Mouse (Mus musculus): ENCODE data around the gene Gm42715.
A peak's percentile ranks its signal among the peaks of the same experiment; 100 is the strongest.
"Not testable (repeated sequence)": the region's sequence is repeated elsewhere in the genome, so short reads cannot be mapped to it uniquely, and the experiment has no call there.

Gene Gm42715

GRCm38 (mm10) chr7:127519284-127519683 is at the start of gene Gm42715:
Gene Gm42715, plus strand, starts transcription at chr7:127519584.
- no peak for DNase-seq (ENCODE audit: low read depth, low spot score)

- peak; percentile 22 for DNase-seq (ENCODE audit: low read depth, low spot score)
These were observed 49.2 kb upstream of the Gm42715 start for GRCm38 (mm10) chr7:127470011-127470715.

GRCm38 (mm10) chr7:127470743-127471645 is 48.4 kb upstream of the Gm42715 start:
- DNase-seq (ENCODE audit: low read depth, low spot score) = peak; percentile 97

- DNase-seq (ENCODE audit: low read depth, low spot score) = no peak
These were observed 47.8 kb upstream of the Gm42715 start for GRCm38 (mm10) chr7:127471646-127472010.

GRCm38 (mm10) chr7:127472060-127472459 is 47.3 kb upstream of the Gm42715 start:
- no peak for DNase-seq (ENCODE audit: low read depth, low spot score)

GRCm38 (mm10) chr7:127473705-127474104 is 45.7 kb upstream of the Gm42715 start:
- DNase-seq (ENCODE audit: low read depth, low spot score) = no peak

- no peak for DNase-seq (ENCODE audit: low read depth, low spot score)
These were observed 44.9 kb upstream of the Gm42715 start for GRCm38 (mm10) chr7:127474378-127475070.

- no peak for DNase-seq (ENCODE audit: low read depth, low spot score)
These were observed 44.1 kb upstream of the Gm42715 start for GRCm38 (mm10) chr7:127475186-127475740.

- DNase-seq (ENCODE audit: low read depth, low spot score) = no peak
These were observed 43.0 kb upstream of the Gm42715 start for GRCm38 (mm10) chr7:127476336-127476735.

- DNase-seq (ENCODE audit: low read depth, low spot score) = no peak
These were observed 42.5 kb upstream of the Gm42715 start for GRCm38 (mm10) chr7:127476855-127477254.

GRCm38 (mm10) chr7:127477687-127478634 is 41.4 kb upstream of the Gm42715 start:
- peak; percentile 100 for DNase-seq (ENCODE audit: low read depth, low spot score)

- peak; percentile 96 for DNase-seq (ENCODE audit: low read depth, low spot score)
These were observed 40.6 kb upstream of the Gm42715 start, which contains the start of gene Fbrs for GRCm38 (mm10) chr7:127478635-127479317. Gene Fbrs, plus strand, starts transcription at chr7:127479199.

- no peak for DNase-seq (ENCODE audit: low read depth, low spot score)
These were observed 39.8 kb upstream of the Gm42715 start for GRCm38 (mm10) chr7:127479318-127480225.

- DNase-seq (ENCODE audit: low read depth, low spot score) = no peak
These were observed 39.1 kb upstream of the Gm42715 start for GRCm38 (mm10) chr7:127480321-127480720.

GRCm38 (mm10) chr7:127485416-127485815 is 34.0 kb upstream of the Gm42715 start:
- DNase-seq (ENCODE audit: low read depth, low spot score) = no peak

- not testable (repeated sequence) for DNase-seq (ENCODE audit: low read depth, low spot score)
These were observed 31.0 kb upstream of the Gm42715 start for GRCm38 (mm10) chr7:127488364-127488763.

- no peak for DNase-seq (ENCODE audit: low read depth, low spot score)
These were observed 29.4 kb upstream of the Gm42715 start for GRCm38 (mm10) chr7:127489982-127490381.

GRCm38 (mm10) chr7:127491846-127492245 is 27.5 kb upstream of the Gm42715 start:
- no peak for DNase-seq (ENCODE audit: low read depth, low spot score)

GRCm38 (mm10) chr7:127494648-127495047 is 24.7 kb upstream of the Gm42715 start:
- DNase-seq (ENCODE audit: low read depth, low spot score) = no peak

Data from mesoderm, embryonic 11.5 days (tissue).